Mouse (Mus musculus) frontal cortex, adult 2 months (tissue): ENCODE data around the gene Mical2. TPM values are rescaled to one million over a fixed set of nuclear protein-coding genes. Genes with fewer than 3 reads are reported as not detected.

Experiments used
- DNase-seq, 2 experiments: peaks; one replicate each; pipeline ENCODE4 v3.0.0; 2022; ENCODE audit warnings: low spot score in 1 of 2; ENCODE audit errors: extremely low spot score in 1 of 2
- polyA plus RNA-seq: library from polyadenylated mRNA; depleted of rRNA; stranded (reverse); fragments of >200 nt; gene quantifications from 2 replicates; pipeline ENCODE4 v1.2.3, GENCODE M21; 2012

The Mical2 gene
- polyA plus RNA-seq, 1 experiment: 229 TPM

DNA sequence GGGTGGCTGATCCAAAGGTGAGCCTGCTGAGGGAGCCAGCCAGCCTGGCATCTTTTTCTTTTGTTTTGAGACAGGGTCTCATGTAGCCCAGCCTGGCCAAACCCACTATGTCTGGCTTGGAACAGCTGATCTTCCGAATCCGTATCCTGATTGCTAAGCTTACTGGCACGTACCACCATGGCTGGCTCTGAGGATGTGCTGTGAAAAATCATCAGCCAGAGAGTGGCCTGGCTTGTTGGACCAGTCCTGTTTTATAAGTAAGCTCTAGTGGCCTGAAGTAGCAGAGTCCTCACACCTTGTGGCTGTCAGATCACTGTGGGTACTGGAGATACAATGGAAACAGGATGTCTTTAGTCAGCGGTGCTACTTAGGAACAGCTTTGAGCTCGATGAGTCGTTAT lies 47.8 kb downstream of the Mical2 start:
- DNase-seq: no peak

- no peak for DNase-seq
These were observed 49.0 kb downstream of the Mical2 start for GRCm38 (mm10) chr7:112274611-112275010.

DNA sequence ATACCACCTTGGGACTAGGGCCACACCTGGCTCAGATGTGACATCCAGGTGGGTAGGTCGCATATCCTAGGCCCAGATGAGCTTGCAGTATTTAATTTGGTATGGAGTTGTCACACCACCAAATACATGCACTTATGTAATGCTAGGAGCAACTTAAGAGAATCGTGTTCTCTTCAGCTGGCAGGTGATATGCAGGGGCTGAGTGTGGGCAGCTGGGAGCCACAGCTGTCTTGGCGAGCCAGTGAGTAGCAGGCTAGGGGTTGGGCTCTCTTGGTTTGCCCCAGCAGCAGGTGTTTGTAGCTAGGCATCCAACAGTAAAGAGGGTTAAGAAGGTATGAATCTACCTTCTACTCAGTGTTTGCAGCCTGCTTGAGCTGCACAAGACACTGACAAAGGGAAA lies 49.4 kb downstream of the Mical2 start:
- DNase-seq: no peak

GRCm38 (mm10) chr7:112275883-112276282 lies 50.2 kb downstream of the Mical2 start:
- no peak for DNase-seq

DNA sequence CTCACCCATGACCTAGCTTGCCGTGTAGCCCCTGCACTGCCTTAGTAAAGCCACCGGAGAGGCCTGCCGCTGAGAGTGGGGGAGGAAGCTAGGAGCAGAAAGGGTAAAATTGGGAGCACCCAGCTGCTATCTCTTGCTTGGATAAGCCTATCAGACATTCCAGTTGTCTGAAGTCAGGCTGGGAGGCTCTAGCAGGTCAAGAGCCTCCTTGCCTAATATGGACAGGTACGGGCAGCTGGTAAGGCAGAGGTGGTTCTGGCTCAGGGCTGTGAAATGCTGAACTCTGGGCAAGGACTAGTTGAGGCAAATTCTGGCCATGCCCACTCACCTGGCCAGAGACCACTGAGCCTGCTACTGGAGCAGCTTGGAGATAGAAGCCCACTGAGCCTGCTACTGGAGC lies 51.2 kb downstream of the Mical2 start:
- no peak for DNase-seq

DNA sequence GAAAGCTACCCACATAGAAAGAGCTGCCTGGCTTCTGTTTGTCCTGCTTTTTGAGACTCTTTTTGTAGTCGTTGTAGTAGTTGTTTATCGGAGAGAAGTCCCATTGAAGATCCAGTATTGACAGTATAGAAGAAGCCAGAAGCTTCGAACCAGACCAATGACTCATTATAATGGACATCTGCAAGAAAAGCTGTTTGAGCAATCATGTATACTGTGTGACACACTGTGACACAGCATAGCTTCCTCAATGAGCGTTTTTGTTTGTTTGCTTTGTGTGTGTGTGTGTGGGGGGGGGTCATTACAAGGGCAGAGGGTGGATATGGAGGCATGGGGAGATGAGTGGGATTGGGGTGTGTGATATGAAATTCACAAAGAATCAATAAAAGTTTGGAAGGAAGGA lies 53.0 kb downstream of the Mical2 start:
- DNase-seq: no peak

DNA sequence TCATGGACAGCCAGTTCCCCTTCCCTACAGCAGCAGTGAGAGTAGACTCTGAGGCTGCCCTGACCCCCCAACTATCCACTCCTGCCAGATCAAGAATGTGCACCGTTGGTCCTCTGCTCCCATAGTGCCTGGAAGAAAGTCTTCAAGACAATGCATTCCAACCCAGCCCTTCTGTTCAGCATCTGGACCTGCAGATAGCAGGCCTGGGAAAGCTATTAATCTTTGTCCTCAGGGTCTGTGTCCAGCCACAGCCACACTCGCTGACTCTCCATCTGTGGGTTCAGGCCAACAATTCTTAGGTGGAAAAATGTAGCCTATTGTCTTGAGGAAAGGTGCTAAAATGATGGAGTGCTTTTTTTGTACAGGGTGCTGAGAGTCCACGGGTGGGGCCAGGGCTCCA lies 54.8 kb downstream of the Mical2 start:
- no peak for DNase-seq

DNA sequence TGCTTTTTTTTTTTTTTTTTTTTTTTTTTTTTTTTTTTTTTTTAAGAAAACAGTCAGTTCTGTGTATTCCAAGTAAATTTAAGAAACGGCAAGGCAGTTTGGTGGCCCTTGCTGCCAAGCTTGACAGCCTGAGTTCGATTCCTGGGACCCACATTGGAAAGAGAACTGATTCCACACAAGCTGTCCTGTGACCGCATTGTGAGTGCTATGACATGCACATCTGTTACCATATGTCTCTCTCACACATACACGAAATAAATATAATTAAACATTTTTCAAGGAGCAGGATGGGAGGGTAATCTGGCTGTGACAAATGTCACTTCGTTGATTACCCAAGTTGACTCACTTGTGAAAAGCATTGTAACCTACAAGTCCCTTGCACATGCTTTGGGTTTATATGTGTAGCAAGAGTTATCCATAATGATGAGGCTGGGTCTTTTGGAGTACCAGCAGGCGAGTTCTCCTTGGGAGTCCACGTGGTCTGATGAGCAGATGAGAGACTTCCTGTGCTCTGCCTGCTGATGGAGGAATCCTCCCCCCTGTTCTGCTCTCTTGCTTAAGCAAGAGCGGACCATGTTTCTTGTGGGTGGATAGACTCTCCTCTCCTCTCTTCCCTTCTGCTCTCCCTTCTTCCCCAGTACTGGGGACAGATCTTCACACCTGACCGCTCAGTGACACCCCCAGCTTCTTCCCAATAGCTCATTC lies 58.1 kb downstream of the Mical2 start:
- peak; percentile 37 to 48 for DNase-seq

DNA sequence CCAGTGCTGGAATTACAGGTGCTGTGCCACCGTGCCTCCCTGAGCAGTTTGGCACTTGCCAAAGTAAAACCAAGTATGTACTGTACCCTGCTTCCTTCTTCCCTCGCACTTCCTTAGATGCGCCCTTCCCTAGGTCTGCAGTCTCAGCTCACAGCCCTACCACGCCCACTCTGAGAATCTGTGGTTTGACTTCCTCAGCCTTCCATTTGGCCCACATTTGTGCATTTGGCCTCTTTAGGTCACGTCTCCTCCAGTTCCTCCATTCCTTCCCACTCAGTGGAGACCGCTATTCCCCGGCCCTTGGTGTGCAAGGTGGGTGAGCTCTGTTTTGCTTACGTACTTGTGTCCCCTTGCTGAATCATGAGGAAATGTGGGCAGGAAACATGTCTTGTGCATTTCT lies 59.9 kb downstream of the Mical2 start:
- DNase-seq: no peak

GRCm38 (mm10) chr7:112288352-112289107 lies 62.9 kb downstream of the Mical2 start:
- no peak for DNase-seq

DNA sequence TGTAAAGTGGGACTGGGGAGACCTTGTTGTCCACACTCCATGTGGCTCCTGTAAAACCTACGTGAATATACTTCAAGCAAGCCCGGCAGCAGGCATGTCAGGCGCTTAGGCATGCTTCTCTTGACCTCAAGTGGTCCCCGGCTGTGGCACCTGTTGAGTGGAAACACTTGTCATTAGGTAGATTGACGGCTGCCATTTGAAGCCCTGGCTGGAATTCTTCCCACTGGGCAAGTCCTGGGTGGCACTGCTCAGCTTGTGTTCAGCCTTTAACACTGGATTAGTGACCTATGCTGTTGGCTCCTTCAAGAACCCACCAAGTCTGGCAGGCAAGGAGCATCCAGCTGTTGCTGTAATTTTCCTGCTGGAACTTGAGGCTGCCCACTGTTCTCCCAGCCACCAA lies 63.9 kb downstream of the Mical2 start:
- no peak for DNase-seq

DNA sequence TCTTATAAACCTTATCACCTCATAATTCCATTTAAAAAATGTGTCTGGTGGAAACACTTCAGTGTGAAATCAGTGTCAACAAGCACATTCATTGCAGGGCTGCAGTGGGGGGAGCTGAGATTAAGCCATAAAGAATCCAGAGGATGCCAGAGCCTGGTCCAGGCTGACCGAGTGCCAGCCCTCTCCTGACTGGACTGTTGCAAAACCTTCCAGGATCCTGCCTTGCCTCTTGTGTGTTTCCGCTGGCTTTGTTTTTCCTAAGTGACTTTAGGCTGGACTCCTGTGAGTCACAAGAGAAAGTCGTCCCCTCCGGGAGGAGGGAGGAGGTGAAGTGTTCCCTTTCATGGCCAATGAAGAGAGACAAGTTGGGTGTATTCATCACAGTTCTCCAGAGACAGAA lies 64.3 kb downstream of the Mical2 start:
- no peak for DNase-seq

DNA sequence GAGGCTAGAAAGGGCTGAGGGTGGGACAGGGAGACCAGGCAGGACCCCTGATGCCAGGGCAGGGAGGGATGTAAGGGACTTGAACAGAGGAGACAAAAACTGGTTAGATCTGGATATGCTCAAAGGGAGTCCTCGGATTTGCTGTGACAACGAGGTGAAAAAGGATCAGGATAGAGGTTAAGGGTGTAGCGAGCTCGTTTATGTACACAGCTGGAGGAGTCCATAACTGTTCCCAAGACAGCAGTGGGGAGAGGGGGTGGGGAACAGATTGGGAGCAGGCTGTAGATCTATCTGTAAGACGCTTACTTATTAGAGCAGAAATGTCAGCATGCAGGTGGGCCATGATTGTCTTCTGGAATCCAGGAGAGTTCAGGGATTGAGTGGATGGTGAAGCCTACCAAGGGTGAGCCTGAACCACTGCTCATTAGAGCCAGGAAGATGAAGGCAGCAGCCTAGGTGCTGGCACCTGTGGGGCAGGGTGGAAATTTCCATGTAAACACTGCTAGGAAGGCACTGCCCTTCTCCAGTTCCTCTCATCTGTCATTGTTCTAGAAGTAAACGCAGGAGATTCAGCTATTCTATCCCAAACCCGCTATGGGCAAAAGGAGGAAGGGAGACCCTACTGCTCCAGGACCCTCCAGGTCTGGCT lies 67.9 kb downstream of the Mical2 start:
- DNase-seq: no peak

DNA sequence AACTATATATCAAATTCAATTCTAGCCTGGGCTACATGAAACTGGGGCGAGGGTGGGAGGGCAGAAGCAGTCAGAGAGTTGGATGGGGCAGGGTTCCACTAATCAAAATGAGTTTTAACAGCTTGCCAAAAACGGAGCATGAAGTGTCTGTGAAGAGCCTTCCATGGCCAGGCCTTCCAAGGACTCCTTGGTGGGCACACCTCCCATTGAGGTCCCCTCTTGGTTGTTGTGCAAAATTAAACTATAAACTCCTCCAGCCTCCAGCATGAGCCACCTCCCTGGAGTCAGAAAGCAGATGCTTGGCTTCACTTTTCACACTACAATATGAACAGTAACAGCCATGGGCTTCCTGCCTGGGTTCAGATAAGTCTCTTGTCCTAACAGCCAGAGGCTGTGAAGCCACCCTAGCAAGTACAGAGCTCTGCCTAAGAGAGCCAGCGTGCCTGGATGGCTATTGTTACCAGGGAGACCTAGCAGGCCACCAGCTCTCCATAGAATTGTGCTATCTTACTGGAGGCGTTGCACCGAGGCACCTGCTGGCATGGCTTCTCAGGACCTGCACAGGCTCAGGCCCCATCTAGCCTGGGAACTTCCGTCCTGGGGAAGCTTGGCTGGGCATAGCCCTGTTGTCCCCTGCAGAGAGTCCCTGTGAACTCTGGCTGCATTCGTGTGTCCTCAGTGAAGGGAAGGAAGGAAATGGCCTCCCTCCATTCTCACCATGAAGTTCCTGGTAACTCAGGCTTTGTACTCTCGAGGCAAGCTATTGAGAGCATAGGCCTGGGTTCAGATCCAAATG lies 70.0 kb downstream of the Mical2 start:
- DNase-seq: no peak

GRCm38 (mm10) chr7:112298032-112298431 lies 72.4 kb downstream of the Mical2 start:
- DNase-seq: peak; percentile 41 to 81

GRCm38 (mm10) chr7:112298871-112299422 lies 73.3 kb downstream of the Mical2 start:
- DNase-seq: no peak

DNA sequence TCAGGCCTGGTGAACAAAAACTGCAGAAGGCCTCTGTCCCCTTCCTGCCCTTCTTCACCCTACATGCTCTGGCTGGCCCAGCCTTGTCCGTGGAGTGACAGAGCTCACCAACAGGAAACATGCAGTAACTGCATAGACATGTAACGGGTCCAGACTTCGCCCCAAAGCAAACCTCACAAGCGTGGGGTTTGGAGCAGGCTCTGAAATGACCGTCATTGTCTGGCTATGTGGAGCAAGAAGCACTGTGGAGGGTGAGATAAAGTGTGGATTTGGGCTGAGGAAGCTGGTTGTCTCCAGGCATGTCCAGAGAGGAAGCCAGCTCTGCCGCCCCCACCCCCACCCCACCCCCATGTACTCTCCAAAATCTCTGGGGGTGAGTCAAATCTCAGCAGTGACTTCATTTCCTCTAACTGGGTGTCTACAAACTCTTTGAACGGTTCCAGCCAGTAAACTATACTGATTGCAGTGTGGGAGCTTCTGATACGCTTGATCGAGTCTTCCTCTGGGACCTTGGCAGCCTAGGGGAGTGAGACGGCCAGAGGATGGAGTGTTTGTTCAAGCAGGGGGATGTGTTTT lies 74.0 kb downstream of the Mical2 start:
- no peak for DNase-seq

DNA sequence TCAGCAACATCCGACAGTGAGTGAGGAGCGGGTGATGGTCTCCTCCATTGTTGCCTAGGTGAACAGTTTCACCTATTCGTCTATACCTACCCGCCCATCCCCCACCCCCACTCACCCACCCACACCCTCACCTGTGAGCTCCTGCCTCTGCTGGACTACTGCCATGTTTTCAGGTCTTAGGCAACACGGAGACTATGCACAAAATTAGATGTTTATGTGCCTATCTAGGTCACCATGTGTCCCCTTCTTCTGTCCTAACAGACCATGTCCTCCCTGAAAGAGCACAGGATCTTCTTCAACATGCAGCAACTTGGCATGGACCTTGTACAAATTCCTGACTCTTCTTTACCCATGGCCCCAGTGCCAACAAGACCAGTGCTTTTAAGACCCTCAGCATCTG lies 74.5 kb downstream of the Mical2 start:
- DNase-seq: no peak

DNA sequence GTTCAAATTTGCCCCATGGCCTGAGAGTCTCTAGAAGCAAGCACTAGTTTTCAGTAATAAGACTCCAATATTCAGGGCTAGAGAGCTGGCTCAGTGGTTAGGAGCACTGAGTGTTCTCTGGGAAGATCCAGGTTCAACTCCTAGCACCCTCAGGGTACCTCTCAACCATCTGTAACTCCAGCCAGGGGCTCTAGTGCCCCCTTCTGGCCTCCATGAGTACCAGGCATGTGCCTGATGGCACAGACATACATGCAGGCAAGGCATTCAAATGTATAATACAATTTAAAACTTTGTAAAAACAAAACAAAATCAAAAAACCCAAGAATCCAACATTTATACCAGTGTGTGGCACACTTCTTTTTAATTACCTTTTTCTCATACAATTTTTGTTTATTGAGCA lies 75.4 kb downstream of the Mical2 start:
- DNase-seq: no peak

DNA sequence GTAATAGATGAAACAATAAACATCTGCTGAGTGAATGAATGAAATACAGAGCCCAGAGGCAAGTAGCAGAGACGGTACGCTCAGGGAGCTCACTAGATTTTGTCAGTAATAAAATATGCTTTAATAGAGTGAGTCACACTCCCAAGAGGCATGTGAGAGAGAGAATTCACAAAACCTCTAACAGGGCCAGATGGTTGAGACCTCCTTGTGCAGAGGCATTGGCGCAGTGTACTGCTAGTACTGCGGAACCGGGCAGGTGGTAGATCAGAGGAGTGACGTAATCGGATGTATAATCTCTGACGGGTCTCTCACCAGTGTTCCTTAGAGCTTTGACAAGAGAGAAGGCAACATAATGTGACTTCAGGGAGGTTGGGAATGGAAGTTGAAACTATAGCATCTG lies 78.7 kb downstream of the Mical2 start:
- DNase-seq: peak in 1 of 2 experiments; percentile 54
